Mouse (Mus musculus): ENCODE data around the gene Pald1. TPM values are rescaled to one million over a fixed set of nuclear protein-coding genes. Genes with fewer than 3 reads are reported as not detected.

The Pald1 gene
- total RNA-seq, 1 experiment: 102 TPM

DNA sequence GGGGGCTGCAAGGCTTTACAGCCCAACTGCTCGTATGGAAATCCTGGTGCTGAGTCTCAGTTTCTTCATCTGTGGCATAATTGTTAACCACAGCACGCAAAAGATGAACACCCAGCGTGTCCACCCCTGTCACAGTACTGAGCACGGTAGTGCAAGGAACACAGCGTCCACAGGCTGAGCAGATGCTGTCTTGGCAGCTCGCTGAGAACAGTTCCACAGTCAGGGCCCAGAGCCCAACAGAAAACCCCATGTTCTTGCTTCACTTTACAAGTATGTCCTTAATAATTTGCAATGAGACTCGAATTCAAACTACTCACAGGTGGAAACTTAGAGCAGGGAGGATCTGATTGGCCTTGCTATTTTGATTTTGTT is 109.5 kb downstream of the Pald1 start:
- Histone ChIP-seq H3K9me3 (ENCODE audit: control insufficient read depth, insufficient read depth, low read depth, low read length) (no peaks in the 10 kb centered on the region), H3K9ac (ENCODE audit: insufficient read depth, low read depth, low read length, poor library complexity, severe bottlenecking) (peak overlapping the region; percentile 51; the same call in 1 of the 2 replicates), H3K4me1 (ENCODE audit: control insufficient read depth in 2 of 2, insufficient read depth in 2 of 2, low read length in 2 of 2, poor library complexity in 1 of 2) (peaks cover 5 to 11% of the 10 kb centered on the region in 2 experiments; a peak in 3 of 4 replicates), H3K4me3 (ENCODE audit: insufficient read depth in 1 of 2, low read depth in 1 of 2, low read length in 2 of 2, poor library complexity in 1 of 2, severe bottlenecking in 1 of 2) (peak overlapping the region; percentile 77 to 87; a peak in 2 of 4 replicates), H3K36me3 (ENCODE audit: control insufficient read depth, insufficient read depth, low read length, poor library complexity, severe bottlenecking) (no peaks in the 10 kb centered on the region), H3K27ac (ENCODE audit: insufficient read depth, low read depth, low read length, poor library complexity, severe bottlenecking) (no peak overlapping the region)
- in situ Hi-C loops (cut with MboI; ENCODE audit: low sequenced_read_pairs in 2 of 2, unreplicated experiment in 2 of 2): no loop called here
- no peak for TF ChIP-seq ZC3H11A (IDR thresholded peaks at IDR 0.05; ENCODE audit: borderline replicate concordance, low read depth, low read length)
- no peak for TF ChIP-seq CHD2 (IDR thresholded peaks at IDR 0.05; ENCODE audit: low read depth, low read length)
- no peak for TF ChIP-seq HCFC1 (IDR thresholded peaks at IDR 0.05; ENCODE audit: borderline replicate concordance, insufficient read depth, low read length)
- no peak for TF ChIP-seq ZNF384 (IDR thresholded peaks at IDR 0.05; ENCODE audit: low read depth, low read length)
- no peak for TF ChIP-seq MAFK (IDR thresholded peaks at IDR 0.05; ENCODE audit: insufficient read depth, low read depth, low read length)
- no peak for DNase-seq (ENCODE audit: low read depth, low spot score)

DNA sequence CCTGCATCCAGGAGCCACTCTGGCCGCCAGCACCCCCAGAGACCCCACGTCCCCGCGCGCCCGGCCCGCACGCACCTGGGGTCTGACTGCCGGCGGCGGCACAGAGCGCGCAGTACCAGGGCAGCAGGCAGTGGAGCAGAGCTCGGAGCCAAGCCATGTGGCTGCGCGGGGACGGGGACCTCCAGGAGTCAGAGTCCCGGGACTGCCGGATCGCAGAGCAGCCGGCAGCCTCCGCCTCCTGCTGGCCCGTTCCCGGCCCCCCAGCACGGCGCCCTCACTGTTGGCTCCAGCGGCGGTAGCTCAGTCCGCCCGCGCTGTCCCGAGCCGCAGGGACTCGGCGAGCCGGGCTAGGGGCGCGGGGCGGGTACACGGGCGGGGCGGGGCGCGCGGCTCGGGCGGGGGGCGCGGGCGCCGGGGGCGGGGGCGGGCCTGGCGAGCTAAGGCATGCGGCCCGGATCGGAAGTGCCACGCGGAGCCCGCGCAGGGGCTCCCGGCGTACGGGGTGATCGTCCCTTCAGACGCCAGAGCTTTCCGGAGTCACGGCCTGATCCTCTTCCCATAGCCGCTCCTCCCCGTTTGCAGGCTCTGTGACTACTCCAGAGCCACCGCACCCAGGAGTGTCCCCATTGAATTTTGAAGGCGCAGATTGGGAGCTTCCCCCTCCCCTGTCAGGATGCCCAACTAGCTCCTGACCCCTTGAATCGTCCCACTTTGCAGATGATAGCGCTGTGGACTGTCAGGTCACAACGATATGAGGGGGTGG is 110.1 kb downstream of the Pald1 start, which contains the start of gene Adamts14:
TSS of gene Adamts14 (minus strand) at position 358 of the 763 bp plus-strand sequence.
- peak within 1 kb of the TSS; percentile 89 for H3K9ac ChIP-seq (ENCODE audit: insufficient read depth, low read depth, low read length, poor library complexity, severe bottlenecking)
- no peak for TF ChIP-seq CHD2 (IDR thresholded peaks at IDR 0.05; ENCODE audit: low read depth, low read length)
- TF ChIP-seq MAFK (IDR thresholded peaks at IDR 0.05; ENCODE audit: insufficient read depth, low read depth, low read length): no peak
- no peak for TF ChIP-seq HCFC1 (IDR thresholded peaks at IDR 0.05; ENCODE audit: borderline replicate concordance, insufficient read depth, low read length)
- no peak for TF ChIP-seq ZC3H11A (IDR thresholded peaks at IDR 0.05; ENCODE audit: borderline replicate concordance, low read depth, low read length)
- no peak for TF ChIP-seq ZNF384 (IDR thresholded peaks at IDR 0.05; ENCODE audit: low read depth, low read length)
- peaks cover 5 to 11% of the 10 kb centered on the region in 2 experiments; a peak in 3 of 4 replicates for H3K4me1 ChIP-seq (ENCODE audit: control insufficient read depth in 2 of 2, insufficient read depth in 2 of 2, low read length in 2 of 2, poor library complexity in 1 of 2)
- H3K36me3 ChIP-seq (ENCODE audit: control insufficient read depth, insufficient read depth, low read length, poor library complexity, severe bottlenecking): peaks cover 2% of the 10 kb centered on the region; the same call in 1 of the 2 replicates
- H3K4me3 ChIP-seq (ENCODE audit: insufficient read depth in 1 of 2, low read depth in 1 of 2, low read length in 2 of 2, poor library complexity in 1 of 2, severe bottlenecking in 1 of 2): peak within 1 kb of the TSS; percentile 77 to 87
- H3K9me3 ChIP-seq (ENCODE audit: control insufficient read depth, insufficient read depth, low read depth, low read length): no peaks in the 10 kb centered on the region
- H3K27ac ChIP-seq (ENCODE audit: insufficient read depth, low read depth, low read length, poor library complexity, severe bottlenecking): no peak within 1 kb of the TSS
- in situ Hi-C loops (cut with MboI; ENCODE audit: low sequenced_read_pairs in 2 of 2, unreplicated experiment in 2 of 2): no loop called here
- no peak for DNase-seq (ENCODE audit: low read depth, low spot score)

- in situ Hi-C loops (cut with MboI; ENCODE audit: low sequenced_read_pairs in 2 of 2, unreplicated experiment in 2 of 2): no loop called here
- Histone ChIP-seq H3K36me3 (ENCODE audit: control insufficient read depth, insufficient read depth, low read length, poor library complexity, severe bottlenecking) (peaks cover 2% of the 10 kb centered on the region; the same call in 1 of the 2 replicates), H3K4me1 (ENCODE audit: control insufficient read depth in 2 of 2, insufficient read depth in 2 of 2, low read length in 2 of 2, poor library complexity in 1 of 2) (peaks cover 5 to 11% of the 10 kb centered on the region in 2 experiments; a peak in 3 of 4 replicates), H3K27ac (ENCODE audit: insufficient read depth, low read depth, low read length, poor library complexity, severe bottlenecking) (no peak overlapping the region), H3K9me3 (ENCODE audit: control insufficient read depth, insufficient read depth, low read depth, low read length) (no peaks in the 10 kb centered on the region), H3K4me3 (ENCODE audit: insufficient read depth in 1 of 2, low read depth in 1 of 2, low read length in 2 of 2, poor library complexity in 1 of 2, severe bottlenecking in 1 of 2) (peak overlapping the region; percentile 77 to 87), H3K9ac (ENCODE audit: insufficient read depth, low read depth, low read length, poor library complexity, severe bottlenecking) (peak overlapping the region; percentile 89)
- no peak for DNase-seq (ENCODE audit: low read depth, low spot score)
- no peak for TF ChIP-seq CHD2 (IDR thresholded peaks at IDR 0.05; ENCODE audit: low read depth, low read length)
- TF ChIP-seq MAFK (IDR thresholded peaks at IDR 0.05; ENCODE audit: insufficient read depth, low read depth, low read length): no peak
- TF ChIP-seq HCFC1 (IDR thresholded peaks at IDR 0.05; ENCODE audit: borderline replicate concordance, insufficient read depth, low read length): no peak
- TF ChIP-seq ZC3H11A (IDR thresholded peaks at IDR 0.05; ENCODE audit: borderline replicate concordance, low read depth, low read length): no peak
- TF ChIP-seq ZNF384 (IDR thresholded peaks at IDR 0.05; ENCODE audit: low read depth, low read length): no peak
Observed at GRCm38 (mm10) chr10:61272631-61273030, 110.7 kb downstream of the Pald1 start.

DNA sequence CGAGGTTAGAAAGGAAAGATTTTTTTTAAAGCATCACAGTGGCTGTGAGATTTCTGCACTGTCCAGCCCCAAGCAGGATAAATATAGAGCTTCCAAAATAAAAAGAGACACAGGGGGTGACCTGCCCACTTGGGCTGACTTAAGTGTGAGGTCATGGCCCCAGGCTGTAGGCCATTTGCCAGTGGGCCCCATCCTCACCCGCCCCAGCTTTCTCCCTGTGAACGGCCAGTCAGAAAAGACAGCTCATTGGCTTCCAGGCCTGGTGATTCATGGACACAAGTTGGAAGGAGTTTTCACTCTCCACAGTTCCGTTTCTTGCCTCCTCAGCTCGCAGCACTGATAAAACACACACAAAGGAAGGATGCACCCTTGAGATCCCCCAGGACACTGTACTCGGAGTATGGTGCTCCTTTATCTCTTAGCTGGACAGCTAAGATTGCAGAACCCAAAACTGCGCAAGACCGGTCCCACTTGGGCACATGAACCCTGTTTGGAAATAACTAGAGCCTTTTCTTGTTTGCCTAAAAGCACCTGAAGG is 111.2 kb downstream of the Pald1 start:
- DNase-seq (ENCODE audit: low read depth, low spot score): no peak
- in situ Hi-C loops (cut with MboI; ENCODE audit: low sequenced_read_pairs in 2 of 2, unreplicated experiment in 2 of 2): no loop called here
- no peak for TF ChIP-seq MAFK (IDR thresholded peaks at IDR 0.05; ENCODE audit: insufficient read depth, low read depth, low read length)
- no peak for TF ChIP-seq CHD2 (IDR thresholded peaks at IDR 0.05; ENCODE audit: low read depth, low read length)
- no peak for TF ChIP-seq HCFC1 (IDR thresholded peaks at IDR 0.05; ENCODE audit: borderline replicate concordance, insufficient read depth, low read length)
- TF ChIP-seq ZC3H11A (IDR thresholded peaks at IDR 0.05; ENCODE audit: borderline replicate concordance, low read depth, low read length): no peak
- no peak for TF ChIP-seq ZNF384 (IDR thresholded peaks at IDR 0.05; ENCODE audit: low read depth, low read length)
- Histone ChIP-seq H3K4me1 (ENCODE audit: control insufficient read depth in 2 of 2, insufficient read depth in 2 of 2, low read length in 2 of 2, poor library complexity in 1 of 2) (peaks cover 5 to 11% of the 10 kb centered on the region in 2 experiments; a peak in 3 of 4 replicates), H3K9me3 (ENCODE audit: control insufficient read depth, insufficient read depth, low read depth, low read length) (no peaks in the 10 kb centered on the region), H3K9ac (ENCODE audit: insufficient read depth, low read depth, low read length, poor library complexity, severe bottlenecking) (peak overlapping the region; percentile 89; the same call in 1 of the 2 replicates), H3K36me3 (ENCODE audit: control insufficient read depth, insufficient read depth, low read length, poor library complexity, severe bottlenecking) (peaks cover 2% of the 10 kb centered on the region; the same call in 1 of the 2 replicates), H3K27ac (ENCODE audit: insufficient read depth, low read depth, low read length, poor library complexity, severe bottlenecking) (no peak overlapping the region), H3K4me3 (ENCODE audit: insufficient read depth in 1 of 2, low read depth in 1 of 2, low read length in 2 of 2, poor library complexity in 1 of 2, severe bottlenecking in 1 of 2) (peak overlapping the region; percentile 77 to 87)

Other genes with a start within 250 kb of the Pald1 start
- gene Sgpl1, start 235.8 kb downstream of the Pald1 start, total RNA-seq (2012; rRNA removed): 103 and 109 TPM in 2 replicates
- gene Tbata, start 211.6 kb downstream of the Pald1 start, total RNA-seq (2012; rRNA removed): not detected in 2 replicates
- gene Adamts14, start 110.1 kb downstream of the Pald1 start, total RNA-seq (2012; rRNA removed): 7.4 and 22.9 TPM in 2 replicates
- gene Prf1, start 85.7 kb downstream of the Pald1 start, total RNA-seq (2012; rRNA removed): not detected in 2 replicates
- 164 and 277 TPM in 2 replicates for gene Nodal, start 34.4 kb upstream of the Pald1 start, total RNA-seq (2012; rRNA removed)
- 27.0 and 32.3 TPM in 2 replicates for gene Eif4ebp2, start 69.1 kb upstream of the Pald1 start, total RNA-seq (2012; rRNA removed)
- gene Lrrc20, start 92.3 kb upstream of the Pald1 start, total RNA-seq (2012; rRNA removed): 1.9 and 2.1 TPM in 2 replicates
- 0.16 and 0.18 TPM in 2 replicates for gene Npffr1, start 212.0 kb upstream of the Pald1 start, total RNA-seq (2012; rRNA removed)

Data from ES-E14 (cell line).